Mouse (Mus musculus): ENCODE measurements around the gene Heg1. TPM values are rescaled to one million over a fixed set of nuclear protein-coding genes. Genes with fewer than 3 reads are reported as not detected.
A peak's percentile ranks its signal among the peaks of the same experiment; 100 is the strongest.

The Heg1 gene
- total RNA-seq, 2 experiments from 2014 or later = 136 to 157 TPM

DNA sequence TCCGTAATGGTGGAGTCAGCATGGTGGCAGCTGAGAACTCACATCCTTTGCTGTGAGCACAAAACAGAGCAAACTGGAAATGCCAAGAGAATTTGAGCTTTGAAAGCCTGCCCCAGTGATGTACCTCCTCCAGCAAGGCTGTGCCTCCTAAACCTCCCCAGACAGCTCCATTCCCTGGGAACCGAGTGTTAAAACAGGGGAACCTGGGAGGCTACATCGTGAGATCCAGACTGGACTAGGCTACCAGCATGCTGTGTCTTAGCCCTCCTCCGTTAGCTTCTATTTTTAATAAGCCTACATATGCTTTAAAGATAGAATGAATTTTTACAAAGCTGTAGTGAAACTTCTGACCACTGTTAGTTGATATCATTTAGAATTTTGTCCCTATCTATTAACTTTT, 17.7 kb downstream of the Heg1 start:
- intact Hi-C loops (cut with DNase I) = no loop called here
- no peak for DNase-seq

DNA sequence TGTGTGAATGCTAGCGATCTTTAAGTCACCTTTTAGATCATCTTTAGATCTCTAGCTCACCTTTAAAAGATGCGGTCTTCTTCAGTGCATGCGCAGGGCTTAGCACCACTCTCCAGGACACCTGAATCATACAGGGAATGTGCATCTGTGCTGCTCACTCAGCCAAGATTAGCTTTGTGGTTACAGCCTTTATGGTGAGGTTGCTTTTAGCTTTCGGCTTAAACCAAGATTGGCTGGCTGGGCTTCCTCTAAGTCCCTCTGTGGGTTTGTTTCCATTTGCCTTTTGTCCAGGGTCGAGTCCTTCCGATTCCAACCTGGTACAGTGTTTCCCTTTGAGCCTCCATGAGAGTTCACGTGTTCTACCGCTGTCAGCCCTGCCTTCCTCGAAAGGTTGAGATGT, 20.1 kb downstream of the Heg1 start:
- intact Hi-C loops (cut with DNase I) = no loop called here
- no peak for DNase-seq

DNA sequence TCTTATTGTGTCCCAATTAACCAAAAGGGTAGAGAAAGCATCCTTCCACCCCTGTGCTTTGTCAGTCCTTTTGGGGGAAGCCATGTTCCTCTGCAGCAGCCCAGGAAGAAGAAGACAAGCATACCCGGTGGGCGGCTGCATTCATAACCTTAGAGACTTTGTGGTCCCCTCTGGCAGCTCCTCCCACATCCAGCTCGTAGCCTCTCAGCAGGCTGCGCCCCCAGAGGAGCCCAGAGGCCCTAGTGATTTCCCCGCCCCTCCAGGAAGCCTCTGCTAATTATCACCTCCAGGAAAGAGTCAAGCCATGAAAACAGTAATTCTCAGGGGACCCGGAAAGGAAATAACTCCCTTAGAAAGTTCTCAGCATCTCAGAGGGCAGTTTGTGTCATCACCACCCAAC, 21.1 kb downstream of the Heg1 start:
- DNase-seq = no peak
- intact Hi-C loops (cut with DNase I) = no loop called here

DNA sequence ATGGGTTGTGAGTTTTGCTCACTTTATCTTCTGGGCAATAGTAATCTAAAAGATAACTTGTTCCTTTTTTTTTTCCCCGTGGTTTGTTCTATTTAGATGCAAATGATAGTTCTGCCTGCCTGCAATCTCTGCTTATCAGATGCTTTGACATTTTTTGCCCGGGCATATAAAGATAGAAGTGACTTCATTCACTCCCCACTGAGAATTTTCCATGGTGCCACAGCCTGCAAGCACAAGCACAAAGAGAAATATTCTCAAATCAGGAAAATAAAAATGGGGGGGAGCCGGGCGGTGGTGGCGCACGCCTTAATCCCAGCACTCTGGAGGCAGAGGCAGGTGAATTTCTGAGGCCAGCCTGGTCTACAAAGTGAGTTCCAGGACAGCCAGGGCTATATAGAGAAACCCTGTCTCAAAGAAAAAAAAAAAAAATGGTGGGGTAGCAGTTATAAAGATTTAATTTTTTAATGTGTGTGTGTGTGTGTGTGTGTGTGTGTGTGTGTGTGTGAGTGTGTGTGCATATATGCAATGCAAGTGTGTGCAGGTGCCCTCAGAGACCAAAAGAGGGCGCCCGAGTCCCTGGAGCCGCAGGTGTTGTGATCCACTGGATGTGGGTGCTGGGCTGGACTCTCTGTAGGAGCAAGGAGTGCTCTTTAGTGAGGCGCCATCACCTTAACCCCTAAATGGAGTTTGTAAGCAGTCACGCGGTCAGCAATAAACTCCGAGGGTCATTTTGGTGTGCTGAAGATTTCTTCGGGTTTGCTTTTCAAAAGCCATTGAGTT, 22.1 kb downstream of the Heg1 start:
- DNase-seq = no peak
- intact Hi-C loops (cut with DNase I) = no loop called here

DNA sequence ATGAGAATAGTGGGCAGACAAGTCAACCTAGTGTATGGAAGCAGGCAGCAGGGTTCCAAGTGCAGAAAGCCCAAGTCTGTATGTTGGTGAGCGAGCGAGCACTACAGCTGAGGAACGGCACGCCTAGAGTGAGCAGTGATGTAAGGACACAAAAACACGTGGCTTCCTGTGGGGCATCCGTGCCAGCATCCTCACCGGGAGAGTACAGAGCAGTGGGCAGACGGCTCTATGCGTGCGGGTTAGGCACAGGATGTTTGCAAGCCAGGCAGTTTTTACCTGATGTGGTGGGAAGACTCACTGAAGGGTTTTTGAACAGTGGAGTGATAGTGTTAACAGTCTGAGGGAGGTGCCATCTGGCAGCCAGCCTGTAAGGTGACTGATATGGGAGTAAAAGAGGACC, 23.9 kb downstream of the Heg1 start:
- no peak for DNase-seq

DNA sequence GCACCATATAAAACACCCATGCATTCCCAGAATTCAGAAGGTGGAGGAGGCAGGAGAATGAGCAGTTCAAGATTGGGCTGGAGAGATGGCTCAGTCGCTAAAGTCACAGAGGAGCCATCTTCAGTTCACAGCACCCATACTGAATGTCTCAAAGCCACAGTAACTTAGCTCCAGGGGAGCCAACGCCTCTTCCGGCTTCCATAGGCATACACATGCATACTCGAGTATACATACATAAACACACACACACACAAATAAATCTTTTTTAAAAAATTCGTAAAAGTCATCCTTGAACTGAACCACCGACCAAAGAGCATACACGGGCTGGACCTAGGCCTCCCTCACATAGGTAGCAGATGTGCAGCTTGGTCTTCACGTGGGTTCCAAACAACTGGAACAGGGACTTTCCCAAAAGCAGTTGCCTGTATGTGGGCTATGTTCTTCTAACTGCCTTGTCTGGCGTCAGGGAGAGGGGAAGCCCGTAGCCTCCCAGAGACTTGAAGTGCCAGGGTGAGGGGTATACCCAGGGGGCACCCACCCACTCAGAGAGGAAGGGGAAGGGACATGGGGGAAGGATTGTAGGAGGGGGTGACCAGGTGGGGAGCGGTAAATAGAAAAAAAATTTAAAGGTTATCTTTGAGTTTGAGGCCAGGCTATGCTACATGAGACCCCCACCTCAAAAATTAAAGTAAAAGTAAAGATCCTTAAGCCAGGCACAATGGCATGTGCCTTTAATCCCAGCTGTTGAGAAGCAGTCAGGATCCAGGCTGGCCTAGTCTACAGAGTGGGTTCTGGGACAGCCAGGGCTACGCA, 24.6 kb downstream of the Heg1 start:
- DNase-seq = no peak
- intact Hi-C loops (cut with DNase I) = no loop called here

More for the DNA sequence above, 23.9 kb downstream of the Heg1 start:
- intact Hi-C loops (cut with DNase I) = no loop called here

DNA sequence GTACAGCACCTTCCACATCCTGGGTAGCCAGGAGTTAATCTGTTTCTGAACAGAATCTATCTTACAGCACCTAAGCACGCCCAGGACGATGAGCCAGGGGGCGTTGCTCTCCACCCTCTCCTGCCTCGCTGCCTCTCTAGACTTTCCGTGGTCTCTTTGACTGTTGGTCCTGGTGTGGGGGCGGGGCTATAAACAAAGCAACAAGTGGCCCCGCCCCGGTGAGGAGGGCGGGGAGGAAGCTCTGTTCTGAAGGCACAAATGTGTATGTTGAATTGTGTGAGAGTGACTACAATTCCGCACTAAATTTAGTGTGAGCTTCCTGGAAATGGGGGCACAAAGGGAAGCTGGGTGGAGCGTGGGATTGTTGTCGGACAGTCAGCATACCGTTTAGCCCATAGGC, 30.1 kb downstream of the Heg1 start:
- intact Hi-C loops (cut with DNase I) = loop anchor here (2.0 kb wide), 1 partner anchor 29 kb away; the partner anchor contains the start of gene Heg1
- DNase-seq = peak; percentile 60 to 63

DNA sequence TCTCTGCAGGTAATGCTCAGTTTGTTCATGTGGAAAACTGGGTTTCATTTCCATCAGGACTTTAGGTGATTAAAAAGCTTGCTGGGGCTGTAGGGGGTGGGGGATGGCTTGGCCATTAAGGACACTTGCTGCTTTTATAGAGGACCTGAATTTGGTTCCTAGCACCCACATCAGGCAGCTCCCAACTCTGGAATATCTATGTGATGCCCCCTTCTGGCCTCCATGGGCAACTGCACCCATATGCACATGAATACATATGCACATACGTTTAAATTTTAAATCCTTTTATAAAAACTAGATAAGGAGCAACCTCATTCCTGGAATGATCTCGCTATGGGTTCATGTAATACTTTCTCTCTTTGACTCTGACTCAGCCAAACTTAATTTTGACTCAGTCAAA, 39.1 kb downstream of the Heg1 start:
- intact Hi-C loops (cut with DNase I) = no loop called here

DNA sequence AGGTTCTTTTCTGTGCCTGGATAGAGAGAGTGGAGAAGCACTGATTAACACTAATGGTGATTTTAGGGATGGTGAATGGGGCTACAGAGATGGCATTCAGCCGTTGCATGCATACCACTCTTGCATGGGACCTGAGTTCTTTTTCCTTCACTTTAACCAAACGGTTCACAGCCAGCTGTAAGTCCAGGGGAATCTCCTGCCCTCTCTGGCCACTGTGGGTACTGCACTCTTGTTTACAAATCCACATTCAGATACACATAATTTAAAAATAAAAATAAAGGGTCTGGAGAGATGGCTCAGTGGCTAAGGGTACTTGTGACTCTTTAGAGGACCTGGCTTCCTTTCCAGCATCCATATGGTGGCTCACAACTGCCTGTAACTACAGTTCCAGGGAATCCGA, 39.8 kb downstream of the Heg1 start:
- intact Hi-C loops (cut with DNase I) = no loop called here
- no peak for DNase-seq

More for the DNA sequence above, 39.1 kb downstream of the Heg1 start:
- no peak for DNase-seq

DNA sequence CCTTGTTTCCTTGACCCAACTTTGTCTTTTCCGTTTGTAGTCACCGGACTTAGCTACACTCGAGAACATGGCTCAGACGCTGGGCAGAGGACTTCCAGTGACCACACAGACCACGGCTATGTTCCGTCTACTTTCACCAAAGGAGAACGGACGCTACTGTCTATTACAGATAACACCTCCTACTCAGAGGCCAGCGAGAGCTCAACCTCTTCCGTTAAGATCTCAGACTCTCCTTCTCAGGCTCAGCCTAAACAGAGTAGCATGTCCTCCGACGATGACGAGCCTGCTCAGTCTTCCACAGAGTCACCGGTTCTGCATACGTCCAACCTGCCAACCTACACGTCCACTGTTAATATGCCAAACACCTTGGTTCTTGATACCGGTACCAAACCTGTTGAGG, 42.1 kb downstream of the Heg1 start:
- intact Hi-C loops (cut with DNase I) = no loop called here
- DNase-seq = no peak

DNA sequence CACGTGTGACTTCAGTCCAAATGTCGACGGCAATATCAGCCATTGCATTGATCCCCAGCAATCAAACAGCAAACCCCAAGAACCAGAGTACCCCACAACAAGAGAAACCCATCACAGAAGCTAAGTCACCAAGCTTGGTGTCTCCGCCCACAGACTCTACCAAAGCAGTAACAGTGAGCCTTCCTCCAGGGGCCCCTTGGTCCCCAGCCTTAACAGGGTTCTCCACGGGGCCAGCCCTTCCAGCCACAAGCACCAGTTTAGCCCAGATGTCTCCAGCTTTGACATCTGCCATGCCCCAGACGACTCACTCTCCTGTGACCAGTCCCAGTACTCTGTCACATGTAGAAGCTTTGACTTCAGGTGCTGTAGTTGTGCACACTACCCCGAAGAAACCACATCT, 42.7 kb downstream of the Heg1 start:
- intact Hi-C loops (cut with DNase I) = no loop called here

DNA sequence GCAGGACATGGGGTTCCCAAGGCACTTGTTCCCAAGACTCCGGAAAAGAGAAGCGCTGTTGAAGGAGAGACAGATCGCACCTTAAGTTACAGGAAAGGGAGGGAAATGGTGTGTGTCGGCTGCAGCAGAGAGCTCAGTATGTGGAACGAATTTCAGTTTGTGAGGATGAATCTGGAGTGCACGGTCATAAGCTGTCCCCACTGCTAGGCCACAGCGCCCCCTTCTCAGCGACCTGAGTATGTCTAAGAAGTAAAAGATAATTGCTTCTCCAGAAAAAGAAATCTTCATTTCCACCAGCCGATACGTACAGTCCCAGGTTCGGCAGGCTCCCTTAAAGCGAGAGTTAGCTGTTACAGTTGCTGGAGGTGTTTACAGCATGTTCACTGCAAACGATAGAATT, 44.3 kb downstream of the Heg1 start:
- no peak for DNase-seq
- intact Hi-C loops (cut with DNase I) = no loop called here

More for the DNA sequence above, 42.7 kb downstream of the Heg1 start:
- no peak for DNase-seq

DNA sequence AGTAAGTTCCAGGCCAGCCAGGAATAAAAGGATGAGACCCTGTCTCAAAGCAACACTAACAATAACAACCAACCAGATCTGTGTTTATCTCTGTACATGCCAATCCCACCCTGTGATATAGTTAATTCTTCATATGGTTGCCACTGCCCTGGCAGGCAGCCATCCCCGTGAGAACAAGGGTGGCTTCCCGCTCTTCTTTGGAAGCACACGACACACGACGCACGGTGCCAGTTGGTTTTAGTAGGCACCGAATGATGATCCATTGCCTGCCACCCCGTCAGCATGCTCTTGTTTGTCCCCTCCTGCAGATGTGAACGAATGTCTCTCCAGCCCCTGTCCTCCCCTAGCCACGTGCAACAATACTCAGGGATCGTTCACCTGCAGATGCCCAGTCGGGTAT, 47.1 kb downstream of the Heg1 start:
- DNase-seq = no peak
- intact Hi-C loops (cut with DNase I) = no loop called here

DNA sequence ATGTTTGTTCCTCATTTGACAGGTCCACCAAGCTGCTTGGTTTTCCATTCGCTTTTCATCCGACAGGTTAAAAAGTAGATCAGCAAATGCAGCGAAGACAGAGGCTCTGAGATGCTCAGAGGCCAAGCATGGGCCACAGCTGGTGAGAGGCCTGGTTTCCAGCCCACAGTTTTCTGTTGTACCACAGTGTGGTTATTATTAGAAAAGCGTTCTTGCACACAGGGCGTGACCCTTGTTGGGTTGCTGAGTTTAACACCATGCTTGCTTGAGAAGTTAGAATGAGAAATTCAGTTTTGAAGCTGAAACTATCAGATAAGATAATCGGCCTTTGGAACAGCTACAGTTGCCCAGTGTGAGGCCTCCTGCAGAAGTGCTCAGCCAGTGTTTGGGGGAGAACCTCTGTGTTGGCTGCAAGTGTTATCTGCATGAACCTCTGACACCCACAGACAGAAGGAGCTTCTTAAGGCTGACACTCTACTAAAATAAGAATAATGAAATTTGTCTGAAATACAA, 48.1 kb downstream of the Heg1 start:
- intact Hi-C loops (cut with DNase I) = no loop called here
- no peak for DNase-seq

DNA sequence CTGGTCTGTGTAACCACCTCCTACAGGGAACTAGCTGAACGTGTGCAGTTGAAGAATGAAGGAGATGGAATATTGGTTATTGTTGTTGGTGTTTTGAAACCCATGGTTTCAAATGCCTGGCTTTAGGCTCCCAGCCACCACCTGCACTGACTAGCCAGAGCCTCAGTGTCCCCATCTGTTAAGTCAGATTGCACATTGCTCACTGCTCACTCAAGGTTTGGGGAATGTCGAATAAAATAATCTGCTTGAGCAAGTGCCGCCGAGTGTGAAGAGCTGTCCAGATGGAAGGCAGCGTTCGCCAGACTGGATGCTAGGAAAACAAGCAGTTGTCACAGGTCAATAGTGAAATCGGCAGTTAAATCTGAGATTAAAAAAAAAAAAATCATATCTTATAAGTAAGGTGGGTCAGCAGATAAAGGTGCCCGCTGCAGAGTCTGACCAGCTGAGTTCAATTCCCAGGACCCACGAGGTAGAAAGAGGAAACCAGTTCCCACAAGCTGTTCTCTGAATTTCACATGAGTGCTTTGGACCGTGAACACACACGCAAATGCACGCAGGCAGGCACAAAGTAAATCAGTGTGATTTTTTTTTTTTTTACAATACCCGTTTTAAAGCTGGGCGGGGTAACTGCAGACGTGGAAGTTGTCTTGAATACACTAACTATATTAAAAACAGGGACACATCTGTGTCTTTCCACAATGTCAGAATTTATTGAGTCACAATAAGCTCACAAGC, 48.8 kb downstream of the Heg1 start:
- DNase-seq = no peak
- intact Hi-C loops (cut with DNase I) = no loop called here

DNA sequence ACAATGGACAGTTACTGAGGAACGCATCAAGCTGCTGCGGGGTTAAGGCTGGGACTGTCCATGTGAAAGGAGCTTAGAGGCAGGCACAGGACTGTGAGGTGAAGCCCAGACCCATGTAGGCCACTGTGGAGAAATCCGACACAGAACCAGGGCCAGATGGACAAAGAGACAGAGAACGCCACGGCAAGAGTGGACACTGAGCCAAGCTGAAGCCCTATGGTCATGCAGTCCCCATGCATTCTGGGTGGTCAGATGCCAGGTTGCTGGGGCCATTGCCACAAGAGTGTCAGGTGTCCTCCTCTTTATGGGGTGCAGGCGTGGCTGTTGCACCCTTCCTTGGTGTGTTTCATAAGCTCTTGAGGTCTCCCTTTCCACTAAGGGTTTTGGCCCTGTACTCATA, 49.7 kb downstream of the Heg1 start:
- intact Hi-C loops (cut with DNase I) = no loop called here
- no peak for DNase-seq

DNA sequence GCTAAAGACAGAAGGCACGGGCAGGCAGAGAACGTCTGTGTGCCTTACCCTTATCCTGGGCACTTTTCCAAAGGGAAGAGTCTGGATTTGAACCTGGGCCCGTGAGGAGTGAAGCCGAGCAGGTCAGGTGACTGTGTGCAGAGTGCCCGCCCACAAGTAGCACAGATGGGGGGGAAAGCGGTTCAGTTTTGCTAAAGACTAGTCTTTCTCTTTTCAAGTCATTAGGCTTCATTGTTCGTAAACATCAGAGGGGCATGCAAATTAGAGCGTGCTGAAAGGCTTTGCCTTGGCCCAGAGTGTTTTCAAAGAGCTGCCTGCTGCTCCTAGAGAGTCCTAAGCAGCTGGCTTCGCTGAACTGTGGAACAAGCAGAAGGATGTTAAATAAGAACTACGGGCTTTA, 50.4 kb downstream of the Heg1 start:
- no peak for DNase-seq
- intact Hi-C loops (cut with DNase I) = no loop called here

DNA sequence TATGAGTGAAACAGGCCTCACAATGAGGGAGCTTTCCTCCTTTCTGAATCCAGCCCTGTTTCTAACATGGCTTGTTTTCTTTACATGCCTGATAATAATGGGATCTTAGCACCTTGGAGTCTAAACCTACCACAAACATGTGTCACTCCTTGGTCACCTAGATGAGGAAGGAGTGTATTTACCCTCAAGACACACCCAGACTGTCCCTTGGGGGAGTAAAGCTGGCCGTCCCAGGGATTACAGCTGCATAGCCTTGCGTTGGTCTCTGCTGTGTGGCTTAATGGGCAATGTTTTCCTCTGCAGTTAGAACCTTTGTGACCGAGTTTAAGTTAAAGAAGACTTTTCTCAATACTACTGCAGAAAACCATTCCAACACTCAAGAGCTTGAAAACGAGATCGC, 51.1 kb downstream of the Heg1 start:
- intact Hi-C loops (cut with DNase I) = no loop called here
- no peak for DNase-seq

DNA sequence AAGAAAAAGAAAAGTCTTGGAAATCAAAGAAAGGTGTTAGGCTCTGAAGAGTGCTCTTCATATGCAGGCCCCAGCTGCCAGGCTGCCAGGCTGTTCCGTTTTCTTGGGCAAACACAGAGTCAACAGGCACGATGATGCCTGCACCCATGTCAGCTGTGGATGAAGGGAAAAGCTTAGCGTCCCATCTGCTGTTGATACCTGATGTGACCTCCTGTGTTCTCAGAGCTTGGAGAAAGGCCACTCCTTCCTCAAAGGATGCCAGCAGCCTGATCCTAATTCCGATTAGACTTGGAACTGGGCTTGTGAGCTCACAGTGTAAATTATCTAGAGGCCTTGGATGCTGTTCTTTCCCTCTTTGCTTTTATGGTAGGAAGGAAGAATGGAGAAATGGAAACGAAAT, 51.6 kb downstream of the Heg1 start:
- intact Hi-C loops (cut with DNase I) = no loop called here

DNA sequence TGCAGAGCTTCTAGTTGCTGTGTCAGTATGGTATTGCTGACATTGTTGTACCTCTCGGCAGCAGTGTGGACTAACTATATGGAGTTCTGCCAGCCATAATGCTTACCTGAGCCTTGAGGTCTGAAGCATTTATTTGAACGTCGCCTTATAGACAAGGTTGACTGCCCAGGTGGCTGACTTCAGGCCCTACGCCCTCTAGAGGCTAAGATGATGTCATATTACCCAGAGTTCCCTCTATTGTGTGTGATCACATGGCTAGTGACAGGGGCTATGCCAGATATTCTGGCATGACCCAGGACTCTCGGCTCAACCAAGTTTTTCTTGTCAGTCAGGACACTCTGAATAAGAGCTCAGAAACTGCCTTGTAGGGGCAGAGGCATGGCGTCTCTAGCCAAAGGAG, 52.6 kb downstream of the Heg1 start:
- intact Hi-C loops (cut with DNase I) = no loop called here

More for the DNA sequence above, 51.6 kb downstream of the Heg1 start:
- no peak for DNase-seq

More for the DNA sequence above, 52.6 kb downstream of the Heg1 start:
- no peak for DNase-seq

Measured in heart, postnatal 36 days (tissue).